Mouse (Mus musculus) brain, adult 2 months (tissue): ENCODE results near the gene Ar.

Experiments used
- DNase-seq: peaks from one replicate; pipeline ENCODE4 v3.0.0; 2011; ENCODE audit warnings: low read depth, low spot score

The Ar gene

GRCm38 (mm10) chrX:98148531-98149342 is at the start of gene Ar:
TSS of gene Ar (plus strand) at chrX:98148769.
- DNase-seq, result peak; percentile 11

GRCm38 (mm10) chrX:98149724-98150392 is 1.3 kb downstream of the Ar start:
- peak; percentile 44 for DNase-seq

GRCm38 (mm10) chrX:98150393-98151119 is 2.0 kb downstream of the Ar start:
- peak; percentile 18 for DNase-seq

GRCm38 (mm10) chrX:98189759-98190158 is 41.2 kb downstream of the Ar start:
- peak; percentile 53 for DNase-seq

- peak; percentile 12 for DNase-seq
Measured at GRCm38 (mm10) chrX:98205766-98206165, 57.2 kb downstream of the Ar start.

- no peak for DNase-seq
Measured at GRCm38 (mm10) chrX:98207166-98207565, 58.6 kb downstream of the Ar start.

GRCm38 (mm10) chrX:98216103-98216502 is 67.5 kb downstream of the Ar start:
- no peak for DNase-seq

GRCm38 (mm10) chrX:98239011-98239410 is 90.4 kb downstream of the Ar start:
- DNase-seq, result no peak

- DNase-seq, result peak; percentile 31
Measured at GRCm38 (mm10) chrX:98245108-98245507, 96.5 kb downstream of the Ar start.

- no peak for DNase-seq
Measured at GRCm38 (mm10) chrX:98248363-98248762, 99.8 kb downstream of the Ar start.

GRCm38 (mm10) chrX:98259620-98260019 is 111.1 kb downstream of the Ar start:
- no peak for DNase-seq

GRCm38 (mm10) chrX:98265755-98266154 is 117.2 kb downstream of the Ar start:
- DNase-seq, result no peak

- no peak for DNase-seq
Measured at GRCm38 (mm10) chrX:98271361-98271760, 122.8 kb downstream of the Ar start.

- DNase-seq, result no peak
Measured at GRCm38 (mm10) chrX:98291763-98292162, 143.2 kb downstream of the Ar start.

GRCm38 (mm10) chrX:98300685-98301084 is 152.1 kb downstream of the Ar start:
- DNase-seq, result no peak

GRCm38 (mm10) chrX:98301924-98302323 is 153.4 kb downstream of the Ar start:
- DNase-seq, result no peak

GRCm38 (mm10) chrX:98315961-98316360 is 167.4 kb downstream of the Ar start:
- no peak for DNase-seq

- no peak for DNase-seq
Measured at GRCm38 (mm10) chrX:98317483-98317882, 168.9 kb downstream of the Ar start.

- DNase-seq, result no peak
Measured at GRCm38 (mm10) chrX:98323105-98323504, 174.5 kb downstream of the Ar start.

- peak; percentile 0 for DNase-seq
Measured at GRCm38 (mm10) chrX:98347481-98347880, 198.9 kb downstream of the Ar start.

GRCm38 (mm10) chrX:98348036-98348435 is 199.5 kb downstream of the Ar start:
- DNase-seq, result no peak
